Mouse (Mus musculus): ENCODE measurements around the gene Mpp3.
A peak's percentile ranks its signal among the peaks of the same experiment; 100 is the strongest.

Mpp3 gene

DNA sequence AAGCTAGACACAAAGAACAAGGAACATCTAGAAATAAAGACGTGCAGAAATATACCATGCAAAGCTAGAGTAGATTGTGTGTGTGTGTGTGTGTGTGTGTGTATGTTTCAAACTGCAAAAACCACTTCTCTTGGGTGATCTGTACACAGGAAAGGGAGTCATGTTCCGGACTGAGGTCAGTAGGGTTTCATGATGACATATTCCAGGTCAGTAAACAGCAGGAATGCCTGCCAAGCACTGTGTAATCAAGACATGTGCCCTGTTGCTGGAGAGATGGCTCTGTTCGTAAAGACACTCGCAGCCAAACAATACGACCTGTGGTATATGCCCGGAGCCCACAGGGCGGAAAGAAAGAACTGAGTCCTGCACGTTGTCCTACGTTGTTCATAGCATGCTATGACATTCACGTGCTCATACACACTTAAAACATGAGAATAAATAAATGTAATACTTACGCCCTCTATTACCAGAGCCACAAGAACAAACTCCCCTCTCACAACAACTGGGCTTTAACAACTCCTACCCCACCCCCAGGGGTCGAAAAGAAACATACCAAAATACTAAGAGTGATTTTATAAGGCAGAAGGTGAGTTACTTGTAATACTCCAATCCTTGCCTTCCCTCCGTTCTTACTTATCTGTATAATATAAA is 11.4 kb upstream of the Mpp3 start:
- DNase-seq (ENCODE audit: low spot score in 2 of 2): no peak

DNA sequence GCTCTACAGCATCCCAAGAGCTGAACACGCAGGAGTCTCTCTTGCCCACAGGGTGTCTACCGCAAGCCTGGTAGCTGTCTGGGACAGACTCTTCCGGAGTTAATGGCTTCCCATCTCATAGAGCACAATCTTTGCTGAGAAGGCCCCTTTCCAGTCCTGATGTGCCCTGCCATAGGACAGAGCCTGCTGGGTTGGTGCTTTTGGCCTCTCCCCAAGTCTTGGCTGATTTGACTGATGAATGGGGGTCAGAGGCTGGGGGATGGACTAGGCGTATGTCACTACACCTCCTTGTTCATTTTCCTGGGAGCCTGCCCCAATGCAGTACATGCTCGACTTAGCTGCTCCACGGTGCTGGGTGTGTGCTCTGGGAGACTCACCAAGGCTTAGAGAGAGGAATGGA is 9.5 kb upstream of the Mpp3 start:
- no peak for DNase-seq (ENCODE audit: low spot score in 2 of 2)

DNA sequence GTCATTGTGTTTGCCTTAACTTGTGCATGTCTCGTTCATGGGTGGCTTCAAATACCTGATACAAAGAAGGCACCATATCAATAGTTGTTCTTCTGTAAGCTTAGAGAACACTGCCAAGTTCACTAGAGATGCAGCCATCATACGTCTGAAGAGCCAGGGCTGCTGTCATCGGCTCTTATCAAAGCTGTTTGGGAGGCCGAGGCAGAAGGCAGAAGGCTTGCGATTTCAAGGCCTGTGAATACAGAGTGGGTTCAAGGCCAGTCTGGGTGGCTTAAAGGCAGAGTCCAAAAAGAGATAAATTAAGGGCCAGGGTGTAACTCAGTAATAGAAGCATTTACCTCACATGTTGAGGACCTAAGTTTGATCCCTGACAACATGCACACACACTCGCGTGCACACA is 8.1 kb upstream of the Mpp3 start:
- DNase-seq (ENCODE audit: low spot score in 2 of 2): no peak

DNA sequence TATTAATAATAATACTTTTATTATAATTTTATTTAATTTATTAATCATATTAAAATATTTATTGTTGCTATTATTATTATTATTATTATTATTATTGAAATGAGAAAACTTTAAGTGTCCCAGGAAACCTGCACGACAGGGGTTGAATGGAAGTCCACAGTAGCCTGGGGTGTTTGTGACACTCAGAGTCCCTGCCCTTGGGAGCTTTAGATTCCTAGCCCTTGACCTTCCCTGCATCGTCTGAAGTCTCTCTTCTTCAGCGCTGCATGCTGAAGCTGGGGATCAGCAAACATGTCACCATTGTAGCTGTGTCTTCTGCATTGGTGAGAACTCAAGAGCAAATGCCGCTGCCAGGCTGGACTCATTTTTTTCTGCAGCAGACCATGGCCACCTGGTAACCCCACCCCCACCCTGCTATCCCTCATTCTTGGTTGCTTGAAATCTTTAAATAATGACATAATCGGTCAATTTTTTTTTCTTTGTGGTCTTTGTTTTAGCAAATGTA is 7.2 kb upstream of the Mpp3 start:
- DNase-seq (ENCODE audit: low spot score in 2 of 2): no peak

DNA sequence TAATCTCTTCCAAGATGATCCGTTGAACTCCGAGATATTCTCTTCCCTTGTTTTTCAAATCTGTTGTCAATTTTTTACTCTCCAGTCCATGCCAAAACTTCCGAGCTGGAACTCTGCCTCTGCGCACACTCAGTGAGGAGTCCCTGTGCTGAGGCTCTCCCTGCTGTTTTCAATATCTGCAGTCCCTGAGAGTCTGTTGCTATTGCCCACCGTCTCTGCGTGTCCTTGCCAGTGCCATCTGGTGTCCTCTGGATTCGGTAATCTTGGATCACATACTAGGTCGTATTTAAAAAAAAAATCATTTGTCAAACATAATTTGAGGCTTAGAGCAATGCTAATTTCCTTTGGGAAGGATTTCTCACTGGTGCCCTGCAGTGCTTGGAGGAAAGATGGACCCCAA is 6.6 kb upstream of the Mpp3 start:
- DNase-seq (ENCODE audit: low spot score in 2 of 2): peak in 1 of 2 experiments; percentile 58

DNA sequence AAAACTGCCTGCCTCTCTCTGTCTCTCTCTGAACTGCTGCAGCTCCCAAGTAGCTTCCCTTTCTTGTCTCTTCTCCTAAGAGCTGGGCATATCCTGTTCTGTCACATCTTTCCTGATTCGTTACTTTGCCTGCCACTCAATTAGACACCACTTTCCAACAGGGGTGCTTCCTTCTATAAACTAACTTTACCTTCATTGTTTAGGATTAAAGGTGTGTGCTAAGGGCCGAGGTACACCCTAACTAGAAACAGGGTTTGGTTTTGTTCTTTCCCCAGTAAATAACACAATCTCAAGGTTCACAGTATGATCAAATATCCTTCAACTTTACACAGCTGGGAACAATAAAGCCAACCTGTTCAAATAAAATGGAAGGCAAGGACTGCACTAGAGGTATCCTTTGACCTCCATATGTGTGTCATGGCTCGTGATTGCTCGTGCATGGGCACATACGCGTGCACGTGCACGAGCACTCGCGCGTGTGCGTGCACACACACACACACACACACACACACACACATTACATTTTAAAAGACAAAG is 4.9 kb upstream of the Mpp3 start:
- DNase-seq (ENCODE audit: low spot score in 2 of 2): no peak

DNA sequence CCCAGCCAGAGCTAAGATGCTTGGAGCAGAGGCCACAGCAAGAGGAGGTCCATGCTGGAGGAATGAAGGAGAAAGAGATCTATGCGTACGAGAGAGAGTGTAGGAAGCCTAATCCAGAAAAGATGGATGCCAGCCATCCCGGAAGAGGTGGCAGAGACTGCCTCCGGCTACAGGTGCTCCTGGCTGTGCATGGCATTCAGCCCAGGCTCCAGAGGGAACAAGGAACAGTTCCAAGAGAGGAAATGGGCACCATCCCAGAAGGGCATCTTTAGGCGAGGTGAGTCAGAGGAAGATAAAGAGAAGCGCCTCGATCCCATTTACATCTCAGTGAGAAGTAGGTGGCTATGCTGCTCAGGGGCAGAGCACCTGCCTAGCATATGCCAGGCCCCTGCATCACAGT is 2.9 kb upstream of the Mpp3 start:
- peak in 1 of 2 experiments; percentile 86 for DNase-seq (ENCODE audit: low spot score in 2 of 2)

DNA sequence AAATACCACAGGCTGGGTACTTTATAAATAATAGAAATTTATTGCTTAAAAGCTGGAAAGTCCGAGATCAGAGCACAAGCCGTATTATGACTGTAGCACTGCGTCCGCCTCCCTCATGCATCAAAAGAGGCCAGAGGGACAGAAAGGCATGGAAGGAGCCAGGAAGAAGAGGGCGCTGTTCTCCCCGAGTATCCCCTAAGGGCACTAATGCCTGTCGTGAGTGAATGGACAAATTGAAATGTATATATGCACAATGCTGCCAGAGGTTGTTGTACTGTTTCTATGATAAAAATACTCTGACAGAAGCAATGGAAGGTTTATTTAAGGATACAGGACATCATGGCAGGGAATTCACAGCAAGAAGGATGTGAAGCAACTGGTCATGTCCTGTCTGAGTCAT is 1.7 kb upstream of the Mpp3 start:
- no peak for DNase-seq (ENCODE audit: low spot score in 2 of 2)

DNA sequence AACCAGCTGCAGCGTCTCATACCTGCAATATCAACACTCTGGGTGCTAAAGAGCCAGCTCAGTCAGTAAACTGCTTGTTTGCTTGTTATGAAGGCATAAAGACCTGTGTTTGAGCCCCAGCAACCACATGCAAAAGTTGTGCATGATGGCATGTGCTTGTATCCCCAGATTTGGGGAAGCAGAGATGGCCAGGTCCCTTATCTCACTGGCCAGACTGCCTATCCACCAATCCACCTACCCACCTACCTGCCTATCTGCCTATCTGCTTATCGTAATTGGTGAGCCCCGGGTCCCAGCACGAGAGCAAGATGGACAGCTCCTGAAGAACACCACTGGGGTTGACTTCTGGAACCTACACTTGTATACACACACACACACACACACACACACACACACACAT is 1.0 kb upstream of the Mpp3 start:
- DNase-seq (ENCODE audit: low spot score in 2 of 2): no peak

DNA sequence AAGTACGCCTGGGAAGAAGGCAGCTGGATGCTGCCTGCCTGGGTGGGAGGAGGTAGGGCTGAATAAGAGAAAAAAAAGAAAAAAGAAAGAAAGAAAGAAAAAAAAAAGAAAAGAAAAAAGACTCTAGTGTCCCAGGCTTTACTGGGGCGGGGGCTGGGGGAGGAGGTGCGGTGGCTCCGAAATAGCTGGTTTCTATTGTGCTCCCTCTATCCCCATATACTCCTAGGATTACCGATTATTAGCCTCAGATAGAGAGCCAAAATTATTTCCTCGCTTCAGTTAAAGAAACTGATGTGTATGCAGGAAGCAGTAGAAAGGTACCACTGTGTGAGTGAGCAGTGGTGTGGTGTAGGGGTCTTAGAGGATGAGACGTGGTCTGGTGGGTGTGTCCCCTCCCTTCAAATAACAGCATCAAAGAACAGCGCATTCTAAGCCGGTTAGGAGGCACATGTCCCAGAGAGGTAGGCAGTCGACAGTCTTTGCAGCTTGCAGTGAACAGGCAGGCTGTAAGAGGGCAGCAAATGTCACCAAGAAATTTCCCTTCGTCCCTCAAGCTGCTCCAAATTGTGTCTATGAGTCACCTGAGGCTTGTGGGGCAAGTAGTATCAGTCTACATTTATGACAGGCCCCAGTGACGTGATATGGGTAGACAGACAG is 772 bp downstream of the Mpp3 start:
- no peak for DNase-seq (ENCODE audit: low spot score in 2 of 2)

DNA sequence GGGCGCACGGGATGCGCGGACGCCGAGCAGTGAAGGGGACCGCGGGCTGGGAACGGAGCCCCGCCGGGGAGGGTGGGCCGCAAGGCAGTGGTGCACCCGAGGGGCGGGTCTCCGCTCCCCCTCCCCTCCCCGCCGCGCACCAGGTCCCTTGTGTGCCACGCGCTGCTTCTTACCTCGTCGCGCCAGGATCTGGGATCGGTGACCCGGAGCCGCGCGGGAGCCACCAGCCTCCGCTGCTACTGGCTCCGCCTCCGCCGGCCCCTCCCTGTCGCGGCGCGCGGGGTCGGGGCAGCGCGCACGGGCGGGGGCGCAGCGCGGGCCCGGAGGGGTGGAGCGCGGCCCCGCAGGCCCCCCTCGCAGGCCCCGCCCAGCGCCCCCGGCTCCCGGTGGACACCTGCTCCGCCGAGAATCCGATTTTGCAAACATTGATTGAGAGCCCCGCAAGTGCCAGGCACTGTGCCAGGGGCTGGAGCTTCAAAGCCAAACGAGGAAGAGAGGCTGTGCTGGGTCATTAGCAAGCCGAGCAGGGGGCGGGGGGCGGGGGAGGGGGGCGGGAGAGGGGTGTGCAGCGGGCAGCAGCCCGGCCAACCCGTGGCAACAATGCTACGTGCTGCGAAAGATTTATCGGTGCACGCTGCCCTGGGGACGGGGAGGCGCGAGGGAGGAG is 1.4 kb downstream of the Mpp3 start:
- peak; percentile 36 to 81 for DNase-seq (ENCODE audit: low spot score in 2 of 2)

DNA sequence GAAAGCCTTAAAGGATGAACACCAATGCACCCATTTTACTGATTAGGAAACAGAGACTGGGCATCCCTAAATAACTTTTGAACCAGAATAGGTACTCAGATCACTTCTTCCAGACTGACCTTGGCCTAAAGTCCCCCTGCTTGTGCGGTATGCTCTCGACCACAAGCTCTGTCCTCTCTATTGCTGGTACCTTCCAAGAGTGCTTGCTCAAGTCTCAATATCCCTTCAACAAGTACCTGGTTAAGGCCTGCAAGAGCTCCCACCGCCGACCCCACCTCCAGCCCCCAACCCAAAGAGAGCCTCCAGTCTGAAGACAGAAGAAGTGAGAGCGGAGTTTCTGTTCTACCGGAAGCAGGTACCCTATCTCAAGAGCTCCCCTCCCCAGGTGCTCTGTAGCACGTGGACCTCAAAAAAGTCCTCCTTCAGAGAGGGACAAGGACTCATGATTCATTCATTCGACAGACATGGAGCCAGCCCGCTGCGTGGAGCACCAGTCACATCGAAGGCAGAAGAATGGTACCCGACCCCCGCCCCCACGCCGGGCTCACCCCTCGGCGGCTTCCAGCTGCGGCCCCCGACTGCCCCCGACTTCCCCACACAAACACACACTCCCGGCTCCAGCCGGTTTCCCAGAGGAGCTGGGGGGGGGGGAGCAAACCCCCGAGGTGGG is 2.1 kb downstream of the Mpp3 start:
- peak in 1 of 2 experiments; percentile 48 for DNase-seq (ENCODE audit: low spot score in 2 of 2)

DNA sequence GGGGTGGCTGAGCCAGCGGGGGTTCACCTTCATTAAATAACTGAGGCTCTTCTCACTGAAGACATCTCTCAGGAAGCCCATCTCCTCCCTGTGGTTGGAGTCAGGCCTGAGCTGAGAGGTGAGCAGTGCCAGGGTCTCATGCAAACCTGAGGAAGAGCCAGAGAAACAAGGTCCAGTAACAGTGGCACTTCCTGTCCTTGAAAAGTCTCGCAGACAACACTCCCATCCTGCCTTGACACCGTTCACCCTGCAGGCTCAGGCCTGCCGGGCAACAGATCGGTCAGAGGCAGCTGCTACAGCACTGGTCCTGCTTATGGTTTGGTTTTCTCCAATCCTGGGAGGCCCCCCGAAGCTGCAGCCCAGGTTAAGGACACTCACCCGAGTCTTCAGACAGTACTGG is 2.9 kb downstream of the Mpp3 start:
- DNase-seq (ENCODE audit: low spot score in 2 of 2): no peak

DNA sequence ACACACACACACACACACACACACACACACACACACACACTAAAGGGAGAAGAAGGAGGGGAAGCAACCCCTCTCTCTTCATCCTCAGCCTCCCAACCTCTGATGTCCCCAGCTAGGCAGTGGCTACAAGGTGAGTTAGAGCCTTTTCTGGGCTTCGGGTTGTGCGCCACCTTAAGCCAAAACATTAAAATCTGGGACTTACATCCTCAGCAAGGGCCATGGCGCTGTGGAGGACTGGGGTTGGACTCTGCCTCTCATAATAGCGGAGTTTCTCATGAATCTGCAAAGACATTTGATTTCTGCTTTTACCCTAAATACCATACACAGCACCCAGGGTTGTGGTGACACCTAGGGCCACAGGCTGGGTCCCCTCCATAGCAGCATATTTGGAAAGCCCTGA is 3.4 kb downstream of the Mpp3 start:
- DNase-seq (ENCODE audit: low spot score in 2 of 2): no peak

DNA sequence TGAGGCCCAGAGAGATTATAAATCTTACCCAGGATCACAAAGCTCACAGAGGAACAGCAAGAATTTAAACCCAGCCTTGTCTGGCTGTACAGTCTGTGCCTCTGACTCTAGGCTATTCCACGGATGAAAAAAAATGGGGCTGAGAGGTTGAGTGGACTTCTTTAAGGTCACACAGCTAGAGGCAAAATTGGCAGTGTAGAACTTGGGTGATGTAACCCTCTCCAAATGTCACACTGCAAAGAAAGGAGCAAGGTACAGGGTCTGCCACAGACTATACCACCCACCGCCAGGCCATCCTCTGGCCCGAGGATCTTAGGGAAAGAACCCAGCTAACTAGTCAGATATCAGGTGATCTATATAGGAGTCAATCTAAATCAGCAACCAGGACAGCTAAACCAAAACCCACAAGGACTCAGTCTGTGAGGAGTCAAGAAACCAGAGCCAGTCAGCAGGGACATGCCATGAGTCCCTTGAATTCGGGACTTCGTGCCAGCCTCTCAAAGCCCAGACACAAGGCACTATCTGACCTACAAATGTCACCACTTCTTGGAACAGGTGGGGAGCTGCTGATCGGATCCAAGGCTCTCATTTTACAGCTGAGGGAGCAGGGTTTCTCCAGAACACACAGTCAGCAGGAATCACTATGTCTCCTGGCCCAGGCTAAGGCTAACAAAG is 4.0 kb downstream of the Mpp3 start:
- DNase-seq (ENCODE audit: low spot score in 2 of 2): no peak

DNA sequence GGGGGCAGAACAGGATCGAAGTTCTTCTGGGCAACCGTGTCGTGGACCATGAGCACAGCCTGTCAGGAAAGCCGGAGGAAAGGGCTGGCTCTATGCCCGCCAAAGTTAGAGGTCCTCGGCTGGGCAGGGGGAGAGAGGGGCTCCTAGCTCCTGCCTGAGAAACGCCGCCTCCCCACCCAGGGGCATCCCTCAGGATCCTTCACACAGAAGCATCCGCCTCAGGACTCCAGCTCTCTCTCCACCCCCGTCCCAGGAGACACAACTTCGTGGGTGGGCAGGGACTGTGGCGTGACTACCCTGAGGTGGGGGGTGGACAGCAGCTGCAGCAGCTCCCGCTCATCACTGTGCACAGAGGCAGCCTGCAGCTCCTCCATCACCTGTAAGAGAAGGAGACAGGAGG is 4.9 kb downstream of the Mpp3 start:
- DNase-seq (ENCODE audit: low spot score in 2 of 2): no peak

DNA sequence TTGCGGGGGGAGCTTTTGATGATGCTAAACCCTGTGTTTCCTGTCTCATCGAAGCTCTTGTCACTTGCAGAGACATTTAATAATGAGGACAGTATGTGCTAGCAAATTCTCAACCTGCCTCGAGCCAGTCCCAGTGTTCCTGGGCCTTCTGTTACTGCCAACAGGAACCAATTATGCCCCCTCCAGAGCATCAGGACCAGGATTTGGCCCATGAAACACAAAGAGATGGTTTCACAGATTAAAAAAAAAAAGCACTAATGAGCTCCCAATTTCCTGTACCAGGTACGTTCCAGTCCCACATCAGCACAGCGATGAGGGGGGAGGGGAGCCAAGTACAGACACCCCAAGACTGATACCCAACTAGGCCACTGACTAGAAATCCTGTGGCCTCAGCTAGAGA is 7.1 kb downstream of the Mpp3 start:
- no peak for DNase-seq (ENCODE audit: low spot score in 2 of 2)

DNA sequence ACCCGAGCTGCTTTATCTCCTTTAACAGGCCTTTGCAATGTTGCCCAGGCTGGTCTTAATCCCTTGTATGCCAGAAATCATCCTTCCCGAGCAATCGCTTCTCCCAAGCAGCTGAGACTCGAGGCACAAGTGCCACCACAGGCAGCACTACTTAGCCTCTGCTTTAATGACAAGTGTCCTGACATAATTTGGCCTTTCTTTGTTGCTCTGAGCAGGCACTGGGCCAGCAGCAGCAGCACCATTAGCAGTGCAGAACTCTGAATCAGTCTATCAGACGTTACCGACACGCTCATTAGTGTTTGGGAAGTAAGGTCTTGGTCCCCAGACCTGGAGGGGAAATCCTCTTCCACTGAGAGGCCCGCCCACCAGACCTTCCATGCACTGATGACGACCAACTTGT is 8.5 kb downstream of the Mpp3 start:
- DNase-seq (ENCODE audit: low spot score in 2 of 2): no peak

DNA sequence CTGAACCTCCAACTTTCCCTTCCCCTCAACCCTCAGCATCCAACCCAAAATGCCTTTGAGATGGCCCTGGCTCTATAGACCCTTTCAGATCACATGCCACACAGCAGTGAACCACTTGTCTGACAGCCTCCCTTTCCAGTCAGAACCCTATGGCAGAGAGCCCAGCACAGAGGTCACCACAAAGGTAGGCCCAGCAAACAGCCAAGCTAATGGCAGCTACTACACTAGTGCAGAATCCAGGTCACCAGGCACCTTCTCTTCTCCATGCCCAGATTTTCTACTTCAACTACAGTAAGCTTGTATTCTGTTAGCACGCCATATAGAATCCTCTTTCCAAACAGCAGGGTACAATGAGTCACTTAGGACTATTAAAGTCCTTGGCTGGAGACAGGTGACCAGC is 12.1 kb downstream of the Mpp3 start:
- DNase-seq (ENCODE audit: low spot score in 2 of 2): no peak

DNA sequence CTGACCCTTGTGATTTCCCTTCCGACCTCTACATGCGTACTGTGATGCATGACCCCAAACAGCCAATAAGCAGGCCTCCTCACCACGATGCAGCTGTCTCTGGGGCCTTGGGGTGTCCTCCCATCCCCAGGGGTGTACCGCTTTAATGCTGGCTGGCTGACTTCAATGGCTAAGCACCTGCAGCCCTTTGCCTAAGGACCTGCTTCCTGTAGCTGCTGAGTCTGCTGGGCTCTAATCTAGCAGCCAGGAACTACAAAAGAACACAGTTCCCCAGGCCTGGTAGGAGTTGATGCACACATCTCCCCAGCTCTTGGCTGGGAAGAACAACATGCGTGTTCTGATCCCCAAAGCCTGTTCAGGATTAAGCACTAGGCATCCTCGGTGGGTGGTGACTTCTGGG is 12.8 kb downstream of the Mpp3 start:
- no peak for DNase-seq (ENCODE audit: low spot score in 2 of 2)

DNA sequence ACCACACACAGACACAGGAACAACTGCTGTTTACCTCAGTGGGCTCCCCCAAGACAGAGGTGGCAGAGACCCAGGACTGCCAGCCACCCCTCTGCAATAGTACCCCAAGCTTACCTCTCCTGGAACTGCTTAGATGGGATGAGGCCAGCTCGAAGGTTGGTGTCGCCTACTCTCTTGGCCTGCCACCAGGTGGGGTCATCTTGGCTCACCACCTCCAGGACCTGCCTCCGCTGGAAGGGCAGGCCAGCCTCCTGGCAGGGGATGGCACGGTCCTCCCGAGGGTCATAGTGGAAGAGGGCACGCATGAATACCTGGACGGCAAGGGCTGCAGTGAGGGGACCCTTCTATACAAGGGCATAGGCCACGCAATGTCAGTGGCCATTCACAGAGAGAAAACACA is 15.1 kb downstream of the Mpp3 start:
- DNase-seq (ENCODE audit: low spot score in 2 of 2): no peak

DNA sequence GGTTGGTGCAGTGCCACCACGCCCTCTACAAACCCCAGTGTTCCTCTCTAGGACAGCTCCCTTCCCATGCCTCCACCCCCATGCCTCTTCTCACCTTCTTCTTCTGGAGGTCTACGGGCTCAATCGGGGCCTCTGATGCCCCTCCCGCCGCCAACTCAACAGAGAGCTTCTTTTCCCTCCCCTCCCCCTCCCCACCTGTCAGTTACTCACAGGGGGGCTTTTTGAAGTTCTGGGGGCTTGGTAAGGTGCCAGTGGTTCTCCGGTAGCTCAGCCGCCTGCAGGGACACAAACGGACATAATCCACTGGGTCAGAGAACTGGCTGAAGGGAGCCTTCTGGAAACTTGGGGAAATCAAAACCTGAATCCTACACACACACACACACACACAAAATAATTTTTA is 16.8 kb downstream of the Mpp3 start:
- no peak for DNase-seq (ENCODE audit: low spot score in 2 of 2)

Data from cerebellum, postnatal 4 days (tissue).